Mouse (Mus musculus): ENCODE measurements around the gene Gm21693.
"Not testable (repeated sequence)": the region's sequence is repeated elsewhere in the genome, so short reads cannot be mapped to it uniquely, and the experiment has no call there.

Gm21693 gene

DNA sequence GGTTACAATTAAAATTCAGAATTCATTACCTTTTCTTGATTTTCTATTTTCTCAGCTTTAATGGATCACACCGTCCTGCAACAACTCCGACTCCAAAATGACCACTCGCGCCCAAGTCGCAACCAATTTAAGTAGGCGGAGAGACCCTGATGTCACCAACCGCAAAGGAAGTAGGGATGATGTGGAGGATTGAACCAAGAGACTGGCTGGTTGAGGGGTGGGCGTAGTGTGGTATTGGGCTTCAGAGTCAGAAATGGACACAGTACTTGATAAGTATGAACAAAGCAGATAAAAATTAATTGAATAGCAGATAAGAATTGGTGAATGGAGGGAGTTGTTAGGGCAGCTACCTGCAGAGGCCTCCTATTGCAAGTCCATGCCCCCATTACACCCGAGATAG, at the start of gene Gm21693:
Gene Gm21693 (minus strand): TSS at position 101 of the 400 bp plus-strand sequence.
- DNase-seq (ENCODE audit: low read depth, low spot score): not testable (repeated sequence)

DNA sequence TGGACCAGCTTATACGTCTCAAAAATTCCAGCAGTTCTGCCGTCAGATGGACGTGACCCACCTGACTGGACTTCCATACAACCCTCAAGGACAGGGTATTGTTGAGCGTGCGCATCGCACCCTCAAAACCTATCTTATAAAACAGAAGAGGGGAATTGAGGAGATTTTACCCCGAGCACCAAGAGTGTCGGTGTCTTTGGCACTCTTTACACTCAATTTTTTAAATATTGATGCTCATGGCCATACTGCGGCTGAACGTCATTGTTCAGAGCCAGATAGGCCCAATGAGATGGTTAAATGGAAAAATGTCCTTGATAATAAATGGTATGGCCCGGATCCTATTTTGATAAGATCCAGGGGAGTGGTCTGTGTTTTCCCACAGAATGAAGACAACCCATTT, 4.5 kb downstream of the Gm21693 start:
- not testable (repeated sequence) for DNase-seq (ENCODE audit: low read depth, low spot score)

- DNase-seq (ENCODE audit: low read depth, low spot score): not testable (repeated sequence)
Measured at GRCm38 (mm10) chrY:3306349-3306748, 38.8 kb downstream of the Gm21693 start, which contains the start of gene Gm21677. TSS of gene Gm21677 (minus strand) at chrY:3306449.

Measured in retina, adult 2 months (tissue).